Mouse (Mus musculus) B cell, adult 2 months (primary cell): ENCODE measurements around the gene Prdm9.
A peak's percentile ranks its signal among the peaks of the same experiment; 100 is the strongest.

Experiments used
- DNase-seq, 2 experiments: peaks; one replicate each; pipeline ENCODE4 v3.0.0; 2022

Prdm9 gene

DNA sequence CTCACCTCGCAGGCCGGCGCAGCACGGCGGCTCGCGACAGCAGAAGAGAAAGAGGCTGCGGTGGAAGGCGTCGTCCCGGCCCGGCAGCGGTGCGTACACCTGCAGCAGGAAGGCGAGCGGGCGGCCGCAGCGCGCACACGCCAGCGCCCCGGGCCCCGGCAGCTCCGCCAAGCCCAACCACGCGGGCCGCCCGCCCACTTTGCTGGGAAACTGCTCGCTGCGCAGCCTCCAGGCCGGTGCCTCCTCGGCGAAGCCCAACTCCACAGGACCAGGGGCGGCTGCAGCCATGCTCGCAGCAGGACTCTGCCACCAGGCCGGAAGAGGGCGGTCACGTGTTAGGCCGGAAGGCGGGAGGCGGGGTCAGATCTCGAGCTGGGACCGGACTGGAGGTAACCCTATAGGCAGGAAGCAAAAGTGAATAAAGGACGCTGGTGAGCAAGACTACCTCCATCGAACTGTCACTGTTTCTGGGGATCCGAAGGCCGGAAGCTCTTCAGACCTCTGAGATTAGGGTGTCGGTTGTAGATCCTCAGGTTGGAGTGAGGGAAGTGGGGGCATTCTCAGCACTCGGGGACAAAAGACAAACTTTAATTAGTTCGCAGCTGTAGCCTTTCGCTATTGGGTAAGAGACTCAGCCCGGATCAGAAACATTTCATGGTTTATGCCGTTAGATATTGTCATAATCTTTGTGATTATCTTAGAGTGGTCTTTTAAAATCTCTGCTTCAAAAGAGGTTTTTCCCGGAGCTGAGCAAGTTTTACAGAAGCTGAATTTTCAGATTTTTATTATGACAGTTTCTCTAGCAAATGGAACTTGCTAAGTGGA is 37.0 kb downstream of the Prdm9 start, which contains the start of gene Pdcd2:
Gene Pdcd2, minus strand, starts transcription at position 316 of the 825 bp plus-strand sequence.
- DNase-seq = peak; percentile 97

GRCm38 (mm10) chr17:15526304-15526703 is 37.9 kb downstream of the Prdm9 start:
- no peak for DNase-seq

GRCm38 (mm10) chr17:15518766-15519165 is 45.4 kb downstream of the Prdm9 start:
- DNase-seq = no peak

- DNase-seq = no peak
Observed at GRCm38 (mm10) chr17:15518186-15518585, 46.0 kb downstream of the Prdm9 start.

- DNase-seq = no peak
Observed at GRCm38 (mm10) chr17:15517776-15518175, 46.4 kb downstream of the Prdm9 start.

DNA sequence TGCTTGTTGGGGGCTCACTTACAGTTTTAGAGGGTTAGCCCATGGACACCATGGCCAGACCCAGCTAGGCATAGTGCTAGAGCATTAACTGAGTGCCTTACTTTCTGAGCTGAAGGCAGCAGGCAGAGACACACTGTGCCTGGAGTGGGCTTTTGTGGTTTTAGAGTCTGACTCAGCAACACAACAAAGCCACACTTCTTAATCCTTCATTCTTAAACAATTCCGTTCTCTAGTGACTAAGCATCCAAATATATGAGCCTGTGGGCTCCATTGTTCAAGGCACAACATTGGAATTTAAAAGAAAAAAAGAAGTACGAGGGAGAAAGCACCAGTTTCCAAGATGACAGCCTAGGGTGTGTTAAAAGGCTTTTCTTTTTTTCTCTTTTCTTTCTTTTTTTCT is 53.5 kb downstream of the Prdm9 start:
- no peak for DNase-seq

GRCm38 (mm10) chr17:15499656-15500394 is 64.3 kb downstream of the Prdm9 start, which contains the start of the genes Psmb1 and Tbp:
Gene Psmb1 (minus strand): TSS chr17:15499751.
Gene Tbp (plus strand): TSS chr17:15499888.
- peak; percentile 98 for DNase-seq

DNA sequence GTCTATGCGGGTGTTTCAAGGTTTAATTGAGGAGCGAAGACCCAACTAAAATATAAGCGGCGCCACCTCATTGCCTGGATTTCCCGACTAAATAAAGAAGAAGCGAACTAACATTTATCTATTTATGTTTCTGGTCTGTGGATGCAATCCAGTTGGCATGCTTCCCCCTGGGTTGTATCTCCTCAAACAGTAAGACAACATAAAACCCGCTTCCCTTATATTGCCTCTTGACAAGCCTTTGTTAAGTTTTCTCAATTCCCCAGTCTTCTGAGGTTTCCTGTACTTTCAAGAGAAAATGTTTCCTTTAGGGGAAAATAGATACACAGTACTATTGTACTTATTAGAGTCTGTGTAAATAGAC is 65.4 kb downstream of the Prdm9 start:
- no peak for DNase-seq

DNA sequence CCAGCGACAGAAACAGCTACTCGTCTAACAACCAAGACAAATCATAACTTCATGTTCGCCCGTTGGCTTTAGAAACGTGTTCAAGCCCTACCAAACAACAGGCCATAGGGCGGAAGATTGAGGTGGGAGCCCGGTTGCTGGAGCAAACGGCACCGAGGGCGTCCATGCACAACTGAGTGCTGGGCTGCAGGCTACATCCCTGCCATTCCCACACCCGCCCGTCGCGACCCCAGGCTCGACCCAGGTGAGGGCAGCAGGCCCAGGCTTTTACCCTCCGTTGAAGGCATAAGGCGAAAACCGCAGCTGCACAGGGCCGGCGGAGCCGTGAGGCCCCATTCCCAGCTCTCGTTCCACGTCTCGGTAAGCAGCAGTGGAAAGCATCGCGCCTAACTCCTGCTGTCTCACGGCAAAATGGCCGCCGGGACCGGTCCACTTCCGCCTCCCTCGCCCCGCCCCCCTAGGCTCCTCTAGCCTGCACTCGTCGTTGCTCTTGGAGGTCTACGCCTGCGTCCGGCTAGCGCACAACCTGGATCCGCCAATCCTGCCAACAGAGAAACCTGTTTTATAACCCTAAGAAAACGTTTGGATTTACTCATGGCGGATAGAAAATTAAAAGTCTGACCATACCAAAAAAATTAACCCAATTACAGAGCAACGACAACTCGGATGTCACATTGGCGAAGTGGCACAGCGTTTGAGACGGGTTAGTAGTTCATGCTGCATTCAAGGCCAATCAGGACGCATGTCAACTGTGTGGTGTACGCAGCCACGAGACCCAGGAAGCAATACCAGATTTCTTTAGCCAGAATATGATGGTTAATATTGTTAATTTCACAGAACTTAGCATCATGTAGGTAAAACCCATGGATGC is 66.0 kb downstream of the Prdm9 start:
- DNase-seq = peak; percentile 95 to 96
